Comparison of ENCODE assay signal across 11 mouse cellular contexts in the genomic region with DNA sequence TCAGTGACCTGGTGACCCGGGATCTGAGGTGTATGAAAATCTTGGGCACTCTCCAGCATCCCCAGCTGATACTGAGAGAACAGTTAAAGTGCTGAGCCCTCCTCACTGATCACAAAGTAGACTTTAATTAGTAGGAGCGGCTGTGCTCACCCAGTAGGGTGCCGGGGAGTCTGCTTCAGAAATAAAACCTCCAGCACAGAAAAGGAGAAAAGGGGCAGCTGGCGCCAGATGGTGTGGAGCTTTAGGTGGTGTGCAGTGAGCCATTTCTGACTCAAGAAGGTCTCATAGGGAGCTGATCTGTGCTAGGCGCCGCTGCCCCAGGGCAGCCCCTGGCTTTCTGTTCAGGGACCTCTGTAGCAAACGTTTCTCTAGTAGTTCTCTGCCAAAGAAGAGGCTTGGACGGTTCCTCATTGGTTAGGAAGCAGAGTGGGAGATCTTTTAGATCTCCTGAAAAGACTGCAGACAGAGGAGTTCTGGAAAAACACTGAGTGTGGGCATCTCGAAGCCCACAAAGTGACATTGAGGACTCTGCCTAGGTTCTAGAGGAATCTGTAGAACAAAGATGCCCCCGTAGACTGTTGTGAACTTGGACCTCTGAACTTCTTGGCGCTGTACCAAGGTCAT.
DNase-seq lines count a peak whose midpoint lies in the region; ATAC-seq and TF ChIP-seq lines count a peak whose summit lies in the region.
"Had no signal": no experiment of that assay in that cellular context is flagged by ENCODE, and none has a peak within 500 bp of the region (broad histone marks: within the 10 kb centered on the region; RNA-seq: fewer than 3 reads in every experiment).

No protein-coding gene starts in this region.

- 0 out of 2 replicates have a peak, but pooled peaks cover 3% of the 10 kb centered on the region for H3K9me3 ChIP-seq in ES-Bruce4 (replicated peaks; ENCODE audit: control insufficient read depth, insufficient read depth, low read length, poor library complexity, severe bottlenecking)
- no peaks in the 10 kb centered on the region for H3K9me3 ChIP-seq in forebrain, embryonic 11.5 days (ENCODE audit: control insufficient read depth, low read length)
- H3K9me3 ChIP-seq: embryonic facial prominence, embryonic 15.5 days; lung, embryonic 15.5 days had no signal

- peak; percentile 60 for DNase-seq in forebrain, embryonic 11.5 days (ENCODE audit: low spot score)
- DNase-seq in mesoderm, embryonic 11.5 days (ENCODE audit: low read depth, low spot score) = peak; percentile 8
- no peak for DNase-seq in gastrocnemius, adult 18-20 months (ENCODE audit: low spot score)
- no peak for DNase-seq in heart, adult 11 months
- no peak for DNase-seq in adrenal gland, adult 8-10 months
- no peak for DNase-seq in urinary bladder, postnatal 14 days (ENCODE audit: low spot score)
- DNase-seq: heart, postnatal 36 days had no signal

- H3K27ac ChIP-seq in ES-Bruce4 (ENCODE audit: insufficient read depth, low read length) = no peak overlapping the region
- H3K27ac ChIP-seq in forebrain, embryonic 11.5 days (ENCODE audit: low read depth, low read length) = no peak overlapping the region; the same call in 1 of the 2 replicates
- H3K27ac ChIP-seq: embryonic facial prominence, embryonic 15.5 days; lung, embryonic 15.5 days had no signal

- no peak overlapping the region for H3K4me2 ChIP-seq in forebrain, embryonic 11.5 days (ENCODE audit: low read depth, low read length, severe bottlenecking)
- H3K4me2 ChIP-seq: embryonic facial prominence, embryonic 15.5 days; lung, embryonic 15.5 days had no signal

- 27% methylated on average over 11 of the region's 11 CpGs for WGBS in forebrain, embryonic 11.5 days

- TF ChIP-seq CTCF in ES-Bruce4 (IDR thresholded peaks at IDR 0.05; ENCODE audit: low read depth, low read length) = no peak

- H3K4me1 ChIP-seq in ES-Bruce4 (ENCODE audit: control insufficient read depth, insufficient read depth, low read length) = no peaks in the 10 kb centered on the region
- H3K4me1 ChIP-seq in forebrain, embryonic 11.5 days (replicated peaks; ENCODE audit: control insufficient read depth, insufficient read depth, low read length) = no peaks in the 10 kb centered on the region
- H3K4me1 ChIP-seq: embryonic facial prominence, embryonic 15.5 days; lung, embryonic 15.5 days had no signal

- no peak overlapping the region for H3K4me3 ChIP-seq in ES-Bruce4 (ENCODE audit: low read depth, low read length)
- no peak overlapping the region for H3K4me3 ChIP-seq in forebrain, embryonic 11.5 days (ENCODE audit: low read depth, low read length)
- H3K4me3 ChIP-seq: embryonic facial prominence, embryonic 15.5 days; lung, embryonic 15.5 days had no signal

- peak; percentile 86 for ATAC-seq in cerebellum, adult (ENCODE audit: insufficient number of reproducible peaks, low FRiP score, low TSS enrichment)
- ATAC-seq in forebrain, embryonic 11.5 days (replicated peaks; ENCODE audit: low FRiP score) = peak; percentile 84

- H3K9ac ChIP-seq in ES-Bruce4 (ENCODE audit: low read depth, poor library complexity, severe bottlenecking) = no peak overlapping the region
- no peak overlapping the region for H3K9ac ChIP-seq in forebrain, embryonic 11.5 days (ENCODE audit: low read length)
- H3K9ac ChIP-seq: embryonic facial prominence, embryonic 15.5 days; lung, embryonic 15.5 days had no signal

- no peaks in the 10 kb centered on the region for H3K36me3 ChIP-seq in ES-Bruce4 (ENCODE audit: control insufficient read depth, insufficient read depth, low read length, poor library complexity, severe bottlenecking)
- no peaks in the 10 kb centered on the region for H3K36me3 ChIP-seq in forebrain, embryonic 11.5 days (ENCODE audit: control insufficient read depth, insufficient read depth, low read length)
- H3K36me3 ChIP-seq: embryonic facial prominence, embryonic 15.5 days; lung, embryonic 15.5 days had no signal

- H3K27me3 ChIP-seq in ES-Bruce4 (ENCODE audit: control insufficient read depth, insufficient read depth, low read length, poor library complexity, severe bottlenecking) = no peaks in the 10 kb centered on the region
- no peaks in the 10 kb centered on the region for H3K27me3 ChIP-seq in forebrain, embryonic 11.5 days (ENCODE audit: control insufficient read depth, insufficient read depth, low read length)
- H3K27me3 ChIP-seq: embryonic facial prominence, embryonic 15.5 days; lung, embryonic 15.5 days had no signal

- 0 out of 2 replicates have a peak, but pooled peaks have one; percentile 25 for TF ChIP-seq EP300 in ES-Bruce4 (IDR thresholded peaks at IDR 0.05; ENCODE audit: insufficient read depth, low read depth, low read length)

- TF ChIP-seq POLR2A in ES-Bruce4 (IDR thresholded peaks at IDR 0.05; ENCODE audit: insufficient read depth, low read length) = no peak

Comparison
In these comparisons a context has a peak if more than half of its experiments do, and no peak if none do; other contexts are left out.
1. DNase-seq: peak in forebrain, embryonic 11.5 days (single experiment) and mesoderm, embryonic 11.5 days (single experiment); none in gastrocnemius, adult 18-20 months (single experiment), heart, adult 11 months (single experiment), adrenal gland, adult 8-10 months (single experiment) and urinary bladder, postnatal 14 days (single experiment).